Mouse (Mus musculus) CH12.LX (cell line): ENCODE measurements around the gene Ppp1r16b. TPM values are rescaled to one million over a fixed set of nuclear protein-coding genes. Genes with fewer than 3 reads are reported as not detected.

ENCODE experiments used
- DNase-seq: peaks from one replicate; pipeline ENCODE4 v3.0.0-alpha.2; 2013; ENCODE audit errors: extremely low read depth
- H3K27ac ChIP-seq: 2 replicates; pipeline ENCODE4 v1.5.1; 2012; ENCODE audit warnings: low read depth, mild to moderate bottlenecking, control low read depth, moderate library complexity; ENCODE audit not compliant: insufficient read depth
- H3K27me3 ChIP-seq: replicated peaks from 2 replicates; pipeline ENCODE3; 2012; ENCODE audit warnings: inconsistent platforms
- H3K36me3 ChIP-seq, 2 experiments: replicated peaks in 1 of 2; 2 replicates each; pipeline versions ENCODE3 to v1.6.1; 2012; ENCODE audit warnings: inconsistent platforms in 1 of 2, low read length in 1 of 2, mild to moderate bottlenecking in 1 of 2, mixed read lengths in 1 of 2, moderate library complexity in 1 of 2; ENCODE audit not compliant: control insufficient read depth in 1 of 2, insufficient read depth in 1 of 2
- H3K4me1 ChIP-seq, 2 experiments: 2 replicates each; pipeline ENCODE4 v1.6.1; 2012; ENCODE audit warnings: inconsistent platforms in 1 of 2, moderate library complexity in 1 of 2; ENCODE audit not compliant: insufficient read depth in 2 of 2, control insufficient read depth in 1 of 2
- H3K4me2 ChIP-seq: 2 replicates; pipeline ENCODE4 v1.6.1; 2012; ENCODE audit warnings: low read depth, mild to moderate bottlenecking, control low read depth; ENCODE audit not compliant: poor library complexity, insufficient read depth, severe bottlenecking
- H3K4me3 ChIP-seq, 3 experiments: fragments of 150-350 bp in 1 of 3; sonication (generic) in 1 of 3; replicated peaks in 1 of 3; 2 replicates each; pipeline versions ENCODE3 to v1.5.1; 2011 to 2012; ENCODE audit warnings: low read depth in 2 of 3, low read length in 2 of 3, mild to moderate bottlenecking in 2 of 3, moderate library complexity in 2 of 3, control low read depth in 1 of 3, improper control_type of control experiment in 1 of 3, inconsistent platforms in 1 of 3, mixed read lengths in 1 of 3; ENCODE audit not compliant: poor library complexity in 1 of 3
- H3K79me2 ChIP-seq: replicated peaks from 2 replicates; pipeline ENCODE4 v1.6.1; 2012; ENCODE audit warnings: mild to moderate bottlenecking, moderate library complexity; ENCODE audit not compliant: control insufficient read depth, poor library complexity, insufficient read depth, severe bottlenecking; ENCODE audit errors: extremely low read depth
- H3K9ac ChIP-seq: 2 replicates; pipeline ENCODE4 v1.6.1; 2012; ENCODE audit warnings: low read depth, mild to moderate bottlenecking, control low read depth, moderate library complexity; ENCODE audit not compliant: insufficient read depth
- H3K9me3 ChIP-seq: replicated peaks from 2 replicates; pipeline ENCODE3; 2012; ENCODE audit warnings: low read length, inconsistent platforms, mixed read lengths
- BHLHE40 ChIP-seq: IDR thresholded peaks from 2 replicates; pipeline ENCODE4 v1.6.1; 2011; ENCODE audit warnings: mild to moderate bottlenecking, low read depth, low read length, improper control_type of control experiment
- E2F4 ChIP-seq: IDR thresholded peaks from 2 replicates; pipeline ENCODE4 v1.6.1; 2011; ENCODE audit warnings: low read depth, low read length, improper control_type of control experiment; ENCODE audit not compliant: insufficient replicate concordance
- ELF1 ChIP-seq: IDR thresholded peaks from 2 replicates; pipeline ENCODE4 v1.6.1; 2014; ENCODE audit warnings: low read depth, mild to moderate bottlenecking, inconsistent platforms, low read length, improper control_type of control experiment
- ETS1 ChIP-seq: conservative IDR thresholded peaks from 2 replicates; pipeline ENCODE4 v1.6.1; 2012; ENCODE audit warnings: low read depth, mild to moderate bottlenecking, inconsistent platforms, low read length, improper control_type of control experiment, moderate library complexity
- HCFC1 ChIP-seq: IDR thresholded peaks from 2 replicates; pipeline ENCODE4 v1.6.1; 2012; ENCODE audit warnings: low read depth, mild to moderate bottlenecking, inconsistent platforms, low read length, improper control_type of control experiment
- IRF4 ChIP-seq: IDR thresholded peaks from 2 replicates; pipeline ENCODE4 v1.6.1; 2014; ENCODE audit warnings: low read depth, mild to moderate bottlenecking, inconsistent platforms, low read length, improper control_type of control experiment
- JUND ChIP-seq: conservative IDR thresholded peaks from 2 replicates; pipeline ENCODE4 v1.6.1; 2011; ENCODE audit warnings: low read depth, low read length, improper control_type of control experiment
- KAT2A ChIP-seq: IDR thresholded peaks from 2 replicates; pipeline ENCODE4 v1.6.1; 2012; ENCODE audit warnings: low read length, improper control_type of control experiment, inconsistent platforms; ENCODE audit not compliant: insufficient replicate concordance
- MAX ChIP-seq: IDR thresholded peaks from 2 replicates; pipeline ENCODE4 v1.6.1; 2011; ENCODE audit warnings: low read length, improper control_type of control experiment
- MAZ ChIP-seq: IDR thresholded peaks from 2 replicates; pipeline ENCODE4 v1.6.1; 2012; ENCODE audit warnings: low read depth, mild to moderate bottlenecking, inconsistent platforms, low read length, improper control_type of control experiment, moderate library complexity
- MEF2A ChIP-seq: IDR thresholded peaks from 2 replicates; pipeline ENCODE4 v1.6.1; 2014; ENCODE audit warnings: low read depth, mild to moderate bottlenecking, inconsistent platforms, low read length, improper control_type of control experiment, borderline replicate concordance
- MYC ChIP-seq: IDR thresholded peaks from 2 replicates; pipeline ENCODE4 v1.6.1; 2011; ENCODE audit warnings: low read depth, mild to moderate bottlenecking, improper control_type of control experiment, low read length
- POLR2A ChIP-seq: IDR thresholded peaks from 2 replicates; pipeline ENCODE4 v1.6.1; 2011; ENCODE audit warnings: low read depth, mild to moderate bottlenecking, improper control_type of control experiment, low read length
- POLR2AphosphoS2 ChIP-seq: IDR thresholded peaks from 2 replicates; pipeline ENCODE4 v1.6.1; 2011; ENCODE audit warnings: low read depth, low read length, improper control_type of control experiment
- RAD21 ChIP-seq: IDR thresholded peaks from 2 replicates; pipeline ENCODE4 v1.6.1; 2011; ENCODE audit warnings: low read depth, mild to moderate bottlenecking, low read length, improper control_type of control experiment, moderate library complexity
- RCOR1 ChIP-seq: conservative IDR thresholded peaks from 2 replicates; pipeline ENCODE4 v1.6.1; 2012; ENCODE audit warnings: low read depth, mild to moderate bottlenecking, inconsistent platforms, low read length, improper control_type of control experiment
- TBP ChIP-seq: conservative IDR thresholded peaks from 2 replicates; pipeline ENCODE4 v1.6.1; 2011; ENCODE audit warnings: low read depth, low read length, improper control_type of control experiment
- TCF12 ChIP-seq: IDR thresholded peaks from 2 replicates; pipeline ENCODE4 v1.6.1; 2014; ENCODE audit warnings: low read depth, mild to moderate bottlenecking, inconsistent platforms, low read length, improper control_type of control experiment
- UBTF ChIP-seq: IDR thresholded peaks from 2 replicates; pipeline ENCODE4 v1.6.1; 2012; ENCODE audit warnings: low read depth, mild to moderate bottlenecking, inconsistent platforms, low read length, improper control_type of control experiment, moderate library complexity
- USF2 ChIP-seq: conservative IDR thresholded peaks from 2 replicates; pipeline ENCODE4 v1.6.1; 2011; ENCODE audit warnings: low read depth, low read length, improper control_type of control experiment
- ZC3H11A ChIP-seq: IDR thresholded peaks from 2 replicates; pipeline ENCODE4 v1.6.1; 2012; ENCODE audit warnings: low read depth, mild to moderate bottlenecking, inconsistent platforms, low read length, improper control_type of control experiment
- ZKSCAN1 ChIP-seq: IDR thresholded peaks from 2 replicates; pipeline ENCODE4 v1.6.1; 2012; ENCODE audit warnings: low read depth, inconsistent platforms, low read length, improper control_type of control experiment, borderline replicate concordance
- ZMIZ1 ChIP-seq: IDR thresholded peaks from 2 replicates; pipeline ENCODE4 v1.6.1; 2012; ENCODE audit warnings: low read depth, mild to moderate bottlenecking, inconsistent platforms, low read length, improper control_type of control experiment
- dilution Hi-C: fragments of 300-500 bp; cut with MboI; formaldehyde crosslinking; loops from 2 replicates; pipeline ENCODE4 v1.14.3; 2020; ENCODE audit warnings: low sequenced_read_pairs; ENCODE audit not compliant: extremely low pct_unique_long_range_greater_than_20kb, extremely low pct_ligation_motif_present
- in situ Hi-C: fragments of 300-500 bp; cut with MboI; formaldehyde crosslinking; loops from 3 replicates; pipeline ENCODE4 v1.14.3; 2019; ENCODE audit warnings: low sequenced_read_pairs, low pct_ligation_motif_present, low pct_unique_long_range_greater_than_20kb, mixed read lengths
- polyA plus RNA-seq: library from polyadenylated mRNA; unstranded; fragments of >175 nt; gene quantifications from 2 replicates; pipeline ENCODE4 v1.2.1, GENCODE M21; 2012; ENCODE audit warnings: low read depth; ENCODE audit not compliant: insufficient read length
- total RNA-seq, 2 experiments: library from RNA; depleted of rRNA; stranded (reverse); fragments of 300-350 nt in 1 of 2; fragments of >200 nt in 1 of 2; gene quantifications; 2 replicates each; pipeline ENCODE4 v1.2.3; 2012 to 2014

Ppp1r16b gene
- total and polyA plus RNA-seq, 3 experiments: 37.7 to 55.7 (median 52.0) TPM

DNA sequence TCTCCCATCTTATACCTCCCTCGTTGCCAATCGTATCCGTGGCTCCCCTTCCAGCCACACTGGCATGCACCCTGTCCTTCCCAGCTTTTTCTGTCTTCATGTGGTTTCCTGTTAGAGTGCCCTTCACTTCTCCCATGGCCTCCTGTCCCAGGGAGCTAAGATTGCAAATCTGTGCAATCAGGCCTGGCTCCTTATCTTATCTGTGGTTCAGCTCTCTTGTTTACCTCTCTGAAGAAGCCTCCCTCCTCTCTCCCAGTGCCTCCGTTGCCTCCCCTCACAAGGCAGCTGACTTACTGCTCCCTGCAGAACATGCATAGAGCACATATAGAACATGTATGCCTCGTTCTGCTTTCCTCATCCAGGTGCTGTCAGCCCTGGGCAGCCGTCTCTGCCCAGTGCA is 112.3 kb downstream of the Ppp1r16b start:
- Histone ChIP-seq H3K4me3 (no peak overlapping the region), H3K9me3 (peaks cover 9% of the 10 kb centered on the region), H3K27ac (no peak overlapping the region), H3K27me3 (no peaks in the 10 kb centered on the region), H3K36me3 (peaks cover 50 to 97% of the 10 kb centered on the region in 2 experiments), H3K4me2 (no peak overlapping the region), H3K79me2 (peaks cover under 1% of the 10 kb centered on the region), H3K4me1 (no peaks in the 10 kb centered on the region), H3K9ac (no peak overlapping the region)
- in situ Hi-C loops: no loop called here
- no peak for DNase-seq
- no peak for TF ChIP-seq ZMIZ1
- TF ChIP-seq MYC: no peak
- TF ChIP-seq RCOR1: no peak
- no peak for TF ChIP-seq JUND
- no peak for TF ChIP-seq IRF4
- TF ChIP-seq E2F4: no peak
- TF ChIP-seq POLR2A: no peak
- TF ChIP-seq RAD21: no peak
- no peak for TF ChIP-seq TBP
- dilution Hi-C loops: no loop called here

DNA sequence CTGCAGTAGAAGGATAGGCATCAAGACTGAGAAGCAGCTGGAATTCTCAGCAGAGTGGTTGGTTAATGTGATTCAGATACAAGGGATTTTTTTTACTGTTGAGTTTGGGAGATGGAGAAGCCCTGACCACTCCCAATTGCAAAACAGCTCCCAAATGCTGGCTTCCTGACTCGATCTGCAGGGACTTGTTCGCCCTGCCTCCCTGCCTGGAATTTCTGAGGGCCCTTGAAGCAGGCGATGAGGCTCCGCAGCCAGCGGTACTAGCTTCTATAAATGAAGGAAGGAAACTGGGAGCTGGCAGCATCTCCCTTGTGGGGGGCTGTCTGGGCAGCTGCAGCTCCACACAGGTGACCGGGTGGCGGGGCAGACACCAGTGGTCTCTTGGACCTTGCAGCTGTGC is 113.2 kb downstream of the Ppp1r16b start:
- H3K4me3 ChIP-seq: no peak overlapping the region
- no peak for DNase-seq
- peaks cover 5% of the 10 kb centered on the region for H3K9me3 ChIP-seq
- H3K9ac ChIP-seq: no peak overlapping the region
- no peak overlapping the region for H3K27ac ChIP-seq
- H3K36me3 ChIP-seq: peaks cover 48 to 97% of the 10 kb centered on the region in 2 experiments
- no peak overlapping the region for H3K4me2 ChIP-seq
- H3K4me1 ChIP-seq: peaks cover 0 to 4% of the 10 kb centered on the region in 2 experiments; a peak in 1 of 4 replicates
- dilution Hi-C loops: no loop called here
- H3K27me3 ChIP-seq: no peaks in the 10 kb centered on the region
- TF ChIP-seq ZKSCAN1 (no peak), HCFC1 (no peak), E2F4 (no peak), USF2 (no peak), MAX (no peak), TBP (no peak), JUND (no peak), KAT2A (no peak), ELF1 (no peak), ETS1 (no peak), MAZ (no peak), ZC3H11A (no peak), POLR2AphosphoS2 (no peak), TCF12 (no peak), POLR2A (no peak), BHLHE40 (no peak), UBTF (no peak), MEF2A (no peak)
- H3K79me2 ChIP-seq: no peaks in the 10 kb centered on the region; the same call in 1 of the 2 replicates
- in situ Hi-C loops: no loop called here
